Mouse (Mus musculus) c-Kit-negative CD71-positive TER-119-positive erythroid progenitor cells, embryonic 14.5 days (primary cell): ENCODE measurements around the gene Rlf.

Source experiments
- DNase-seq: peaks from one replicate; pipeline ENCODE4 v3.0.0-alpha.2; 2013; ENCODE audit warnings: low read depth, low spot score

Rlf gene

GRCm38 (mm10) chr4:121214793-121215304 is at the start of gene Rlf:
Gene Rlf (minus strand): TSS chr4:121215084.
- peak; percentile 96 for DNase-seq

GRCm38 (mm10) chr4:121241612-121242000 is 26.7 kb upstream of the Rlf start:
- DNase-seq, result no peak

- DNase-seq, result no peak
Observed at GRCm38 (mm10) chr4:121240637-121241611, 26.0 kb upstream of the Rlf start.

GRCm38 (mm10) chr4:121239878-121240277 is 25.0 kb upstream of the Rlf start:
- no peak for DNase-seq

- no peak for DNase-seq
Observed at GRCm38 (mm10) chr4:121231772-121232414, 17.0 kb upstream of the Rlf start.

GRCm38 (mm10) chr4:121230943-121231614 is 16.2 kb upstream of the Rlf start:
- DNase-seq, result no peak

GRCm38 (mm10) chr4:121227072-121227471 is 12.2 kb upstream of the Rlf start:
- DNase-seq, result no peak

- DNase-seq, result no peak
Observed at GRCm38 (mm10) chr4:121225177-121225576, 10.3 kb upstream of the Rlf start.

- no peak for DNase-seq
Observed at GRCm38 (mm10) chr4:121223136-121223535, 8.3 kb upstream of the Rlf start.

GRCm38 (mm10) chr4:121216216-121216615 is 1.3 kb upstream of the Rlf start:
- no peak for DNase-seq

- no peak for DNase-seq
Observed at GRCm38 (mm10) chr4:121215489-121215888, 605 bp upstream of the Rlf start.

- DNase-seq, result peak; percentile 60
Observed at GRCm38 (mm10) chr4:121213936-121214792, 720 bp downstream of the Rlf start.

GRCm38 (mm10) chr4:121208911-121209310 is 6.0 kb downstream of the Rlf start:
- DNase-seq, result no peak

GRCm38 (mm10) chr4:121197856-121198255 is 17.0 kb downstream of the Rlf start:
- DNase-seq, result no peak

GRCm38 (mm10) chr4:121196995-121197394 is 17.9 kb downstream of the Rlf start:
- DNase-seq, result no peak

GRCm38 (mm10) chr4:121196205-121196604 is 18.7 kb downstream of the Rlf start:
- DNase-seq, result no peak

- DNase-seq, result no peak
Observed at GRCm38 (mm10) chr4:121194736-121195135, 20.1 kb downstream of the Rlf start.

- no peak for DNase-seq
Observed at GRCm38 (mm10) chr4:121192306-121192705, 22.6 kb downstream of the Rlf start.

- DNase-seq, result no peak
Observed at GRCm38 (mm10) chr4:121189341-121189740, 25.5 kb downstream of the Rlf start.

GRCm38 (mm10) chr4:121179669-121180068 is 35.2 kb downstream of the Rlf start:
- no peak for DNase-seq

GRCm38 (mm10) chr4:121167656-121168055 is 47.2 kb downstream of the Rlf start:
- DNase-seq, result no peak
